Mouse (Mus musculus): ENCODE measurements around the gene Stxbp1.

Gene Stxbp1

DNA sequence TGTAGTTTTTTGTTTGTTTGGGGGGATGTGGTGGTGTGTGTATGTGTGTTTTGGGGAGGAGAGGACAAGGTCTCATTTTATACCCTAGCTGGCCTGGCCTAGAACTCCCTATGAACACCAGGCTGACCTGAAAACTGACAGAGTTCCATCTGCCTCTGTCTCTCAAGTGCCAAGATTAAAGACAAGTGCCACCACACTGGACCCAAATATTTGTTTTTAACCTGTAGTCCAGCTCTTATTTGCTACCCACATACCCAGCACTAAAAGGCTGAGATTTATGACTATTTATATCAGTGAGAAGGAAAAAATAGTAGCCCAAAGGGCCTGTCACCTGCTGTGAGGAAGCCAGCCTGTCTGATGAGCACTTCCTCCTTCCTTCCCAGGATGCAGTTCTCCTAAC lies 11.5 kb downstream of the Stxbp1 start:
- DNase-seq: peak in 1 of 2 experiments; percentile 62

DNA sequence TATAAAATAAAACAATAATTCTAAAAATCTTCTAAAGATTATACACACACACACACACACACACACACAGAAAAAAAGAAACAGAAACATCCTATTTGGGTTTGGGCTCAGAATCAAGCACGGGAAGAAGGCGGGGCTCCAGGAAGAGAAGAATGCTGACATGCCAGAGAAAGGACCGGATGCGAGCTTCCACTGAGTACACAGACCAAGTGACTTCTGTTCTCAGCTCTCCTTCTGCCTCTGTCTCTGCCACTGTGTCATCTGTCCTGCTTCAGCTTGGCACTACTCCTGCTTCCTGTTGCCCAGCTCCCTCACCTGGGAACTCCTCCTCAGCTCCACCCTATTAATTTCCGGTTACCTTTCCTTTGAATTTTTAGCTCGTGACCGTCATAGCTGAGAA lies 12.5 kb downstream of the Stxbp1 start:
- DNase-seq: peak in 1 of 2 experiments; percentile 54

GRCm38 (mm10) chr2:32828979-32829676 lies 17.9 kb downstream of the Stxbp1 start:
- peak in 1 of 2 experiments; percentile 11 for DNase-seq

- DNase-seq: peak in 1 of 2 experiments; percentile 41
Observed at GRCm38 (mm10) chr2:32825796-32826195, 21.2 kb downstream of the Stxbp1 start.

DNA sequence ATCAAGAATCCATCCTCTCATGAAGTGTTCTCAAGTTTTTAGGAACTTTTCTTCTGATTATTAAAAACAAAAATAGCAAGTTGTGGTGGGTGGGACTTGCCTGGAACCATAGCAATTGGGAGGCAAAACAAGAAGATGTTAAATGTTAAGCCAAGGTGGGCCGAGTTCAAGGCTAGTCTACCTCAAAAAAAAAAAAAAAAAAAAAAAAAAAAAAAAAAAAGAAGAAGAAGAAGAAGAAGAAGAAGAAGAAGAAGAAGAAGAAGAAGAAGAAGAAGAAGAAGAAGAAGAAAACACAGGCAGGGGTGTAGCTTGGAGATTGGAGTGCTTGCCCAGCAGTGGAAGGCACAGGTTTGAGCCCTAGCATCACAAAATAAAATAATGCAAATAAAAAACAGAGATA lies 22.3 kb downstream of the Stxbp1 start:
- no peak for DNase-seq

DNA sequence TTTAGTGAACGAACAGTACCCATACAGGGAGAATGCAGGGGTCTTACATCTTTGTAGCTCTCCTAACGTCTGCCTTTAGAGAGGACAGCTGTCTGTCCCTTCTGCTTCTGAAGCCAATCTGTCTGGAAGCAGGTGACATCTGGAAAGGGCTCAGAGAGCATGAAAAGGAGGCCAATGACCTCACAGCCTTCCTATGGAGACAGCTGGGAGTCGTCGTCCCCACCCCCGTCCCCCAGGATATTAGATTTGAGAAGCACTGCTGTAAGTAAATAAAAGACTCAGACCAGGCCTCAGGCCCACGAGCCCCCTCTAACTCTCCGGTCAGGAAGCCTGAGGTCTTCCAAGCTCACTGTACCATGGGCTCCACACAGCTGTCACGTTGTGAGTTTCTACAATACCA lies 22.9 kb downstream of the Stxbp1 start:
- peak in 1 of 2 experiments; percentile 19 for DNase-seq

GRCm38 (mm10) chr2:32823579-32824154 lies 23.4 kb downstream of the Stxbp1 start:
- DNase-seq: peak in 1 of 2 experiments; percentile 45

DNA sequence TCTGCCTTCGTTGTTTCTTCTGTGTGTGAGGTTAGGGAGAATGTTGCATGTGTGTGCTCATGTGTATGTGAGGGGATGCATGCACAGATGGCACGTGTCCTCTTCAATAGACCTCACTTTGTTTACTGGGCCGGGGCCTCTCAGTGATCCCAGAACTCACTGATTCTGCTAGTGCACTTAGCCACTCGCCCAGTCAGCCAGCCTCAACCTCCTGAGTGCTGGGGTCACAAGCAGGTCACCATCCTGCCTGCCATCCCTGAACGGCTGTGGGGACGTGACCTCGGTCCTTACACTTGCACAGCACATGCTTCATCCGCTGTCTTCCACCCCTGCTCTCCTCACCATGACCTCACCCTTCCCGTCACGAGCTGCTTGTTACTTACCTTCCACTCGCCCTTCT lies 23.9 kb downstream of the Stxbp1 start:
- DNase-seq: peak in 1 of 2 experiments; percentile 48

- DNase-seq: peak; percentile 63 to 64
Observed at GRCm38 (mm10) chr2:32822643-32823042, 24.4 kb downstream of the Stxbp1 start.

- peak; percentile 59 to 70 for DNase-seq
Observed at GRCm38 (mm10) chr2:32821041-32821802, 25.8 kb downstream of the Stxbp1 start.

DNA sequence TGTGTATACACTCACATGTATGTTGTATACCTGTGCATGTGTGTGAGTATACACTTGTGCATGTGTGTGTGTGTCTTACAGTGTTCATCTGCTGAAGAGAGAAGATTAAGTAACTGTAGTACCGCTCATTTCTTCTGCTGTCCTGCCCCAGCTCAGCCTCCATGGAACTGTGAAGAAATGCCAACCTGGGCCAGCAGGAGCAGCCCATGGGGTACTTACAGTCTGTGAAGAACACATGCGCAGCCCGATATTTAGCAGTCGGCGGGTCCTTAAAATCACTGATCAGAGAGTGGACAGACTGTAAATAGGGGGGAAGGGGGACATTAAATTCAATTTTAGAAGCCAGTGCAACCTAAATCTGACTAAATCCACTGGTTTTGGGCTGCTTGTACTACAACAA lies 28.8 kb downstream of the Stxbp1 start:
- peak in 1 of 2 experiments; percentile 44 for DNase-seq

DNA sequence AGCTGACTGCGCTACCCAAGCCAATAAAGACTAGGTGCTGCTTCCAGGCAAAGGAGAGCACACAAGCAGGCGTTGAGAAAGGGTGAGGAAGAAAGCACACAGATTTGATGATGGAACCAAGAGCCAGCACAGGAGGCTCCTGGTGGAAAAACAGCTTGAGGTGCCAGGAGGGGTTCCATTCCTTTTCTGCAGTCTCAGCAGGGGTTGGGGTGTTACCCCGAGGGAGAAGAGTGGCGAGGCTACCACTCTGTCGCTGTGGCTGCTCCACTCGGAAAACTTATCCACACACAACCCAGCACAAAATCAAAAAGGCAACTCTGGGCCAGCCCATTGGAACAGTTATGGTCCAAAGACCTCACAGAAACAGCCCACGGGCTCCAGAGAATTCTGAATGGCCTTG lies 29.5 kb downstream of the Stxbp1 start:
- no peak for DNase-seq

GRCm38 (mm10) chr2:32816946-32817581 lies 30.0 kb downstream of the Stxbp1 start:
- peak; percentile 86 to 87 for DNase-seq

- DNase-seq: peak; percentile 44 to 58
Observed at GRCm38 (mm10) chr2:32816497-32816896, 30.5 kb downstream of the Stxbp1 start.

DNA sequence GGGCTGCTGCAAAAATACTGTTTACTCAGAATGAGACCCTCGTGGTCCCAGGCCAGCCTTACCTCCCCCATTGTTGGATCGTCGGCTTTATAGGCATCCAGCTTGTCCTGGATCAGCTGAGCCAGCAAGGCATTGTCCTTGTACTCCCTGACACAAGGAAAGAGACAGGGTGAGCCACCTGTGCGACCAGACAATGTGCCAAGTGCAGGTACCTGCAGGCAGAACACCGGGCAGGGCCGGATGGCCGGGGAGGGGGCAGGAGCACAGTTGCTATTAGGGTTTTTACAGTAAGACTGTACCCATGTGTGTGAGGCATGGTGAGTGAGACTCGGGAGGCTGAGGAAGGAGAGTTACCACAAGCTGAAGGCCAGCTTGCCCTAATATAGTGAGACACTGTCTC lies 35.1 kb downstream of the Stxbp1 start:
- DNase-seq: peak; percentile 76 to 81

GRCm38 (mm10) chr2:32808816-32809566 lies 38.1 kb downstream of the Stxbp1 start:
- DNase-seq: peak in 1 of 2 experiments; percentile 58

GRCm38 (mm10) chr2:32798251-32798962 lies 48.6 kb downstream of the Stxbp1 start:
- DNase-seq: no peak

DNA sequence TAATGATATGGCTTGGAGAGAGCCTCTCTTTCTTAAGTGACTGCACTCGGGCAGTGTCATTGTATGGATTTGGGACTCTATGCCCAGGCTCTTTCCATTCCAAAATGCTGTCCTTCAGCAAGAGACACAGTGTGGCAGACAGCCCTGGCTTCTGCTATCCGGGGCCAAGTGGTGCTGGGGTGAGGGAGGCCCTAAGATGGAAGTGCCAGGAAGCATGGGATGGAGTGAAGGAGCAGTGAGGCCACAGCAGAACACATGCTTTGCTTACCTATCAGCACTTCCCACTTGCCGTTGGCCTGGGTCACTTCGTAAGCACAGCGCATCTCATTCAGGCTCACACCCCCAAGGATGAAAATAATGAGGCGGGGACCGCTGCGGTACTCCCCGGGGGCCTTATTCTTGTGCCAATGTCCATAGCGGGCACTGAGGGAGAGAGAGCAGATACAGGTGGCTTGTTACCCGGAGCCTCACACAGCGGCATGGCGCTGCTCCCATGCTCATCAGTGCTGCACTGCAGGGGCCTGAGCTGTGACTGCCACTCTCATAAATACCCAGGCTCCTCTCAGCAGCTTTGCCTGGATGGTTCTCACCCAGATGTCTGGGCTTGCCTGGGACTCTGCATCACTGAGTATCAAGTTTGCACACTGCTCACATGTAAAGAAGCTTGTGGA lies 51.2 kb downstream of the Stxbp1 start:
- peak; percentile 57 to 61 for DNase-seq

GRCm38 (mm10) chr2:32791297-32791696 lies 55.7 kb downstream of the Stxbp1 start:
- DNase-seq: no peak

- no peak for DNase-seq
Observed at GRCm38 (mm10) chr2:32788581-32788980, 58.5 kb downstream of the Stxbp1 start.

GRCm38 (mm10) chr2:32787176-32787575 lies 59.9 kb downstream of the Stxbp1 start:
- DNase-seq: peak in 1 of 2 experiments; percentile 66
